Comparison of ENCODE assay signal across 9 mouse cellular contexts in genomic region chr2:20965361-20965760, GRCm38 (mm10). TPM values are rescaled to one million over a fixed set of nuclear protein-coding genes. Genes with fewer than 3 reads are reported as not detected.
DNase-seq lines count a peak whose midpoint lies in the region; ATAC-seq and TF ChIP-seq lines count a peak whose summit lies in the region.
"Had no signal": no experiment of that assay in that cellular context is flagged by ENCODE, and none has a peak within 500 bp of the region (broad histone marks: within the 10 kb centered on the region; RNA-seq: fewer than 3 reads in every experiment).

No protein-coding gene starts in this region.

- H3K4me2 ChIP-seq in limb, embryonic 13.5 days (replicated peaks) = peak overlapping the region; percentile 70
- H3K4me2 ChIP-seq in intestine, embryonic 15.5 days (replicated peaks) = peak overlapping the region; percentile 74; the same call in 1 of the 2 replicates
- H3K4me2 ChIP-seq in neural tube, embryonic 14.5 days (ENCODE audit: low read depth, low read length) = peak overlapping the region; percentile 91

- H3K9ac ChIP-seq in limb, embryonic 13.5 days = no peak overlapping the region
- no peak overlapping the region for H3K9ac ChIP-seq in intestine, embryonic 15.5 days
- H3K9ac ChIP-seq in neural tube, embryonic 14.5 days (replicated peaks; ENCODE audit: low read depth, low read length) = peak overlapping the region; percentile 99; the same call in 1 of the 2 replicates

- H3K36me3 ChIP-seq in limb, embryonic 13.5 days = no peaks in the 10 kb centered on the region
- no peaks in the 10 kb centered on the region for H3K36me3 ChIP-seq in limb, embryonic 10.5 days
- H3K36me3 ChIP-seq in intestine, embryonic 15.5 days = no peaks in the 10 kb centered on the region
- H3K36me3 ChIP-seq in neural tube, embryonic 14.5 days (ENCODE audit: control insufficient read depth, insufficient read depth, low read length) = no peaks in the 10 kb centered on the region

- peak in 1 of 2 experiments; percentile 20 for DNase-seq in cerebellum, adult 2 months
- DNase-seq in cerebellum, postnatal 4 days (ENCODE audit: low spot score in 2 of 2) = no peak
- DNase-seq in limb, embryonic 10.5 days (ENCODE audit: low spot score) = no peak
- DNase-seq in right cerebral cortex, postnatal 14 days = no peak
- DNase-seq in kidney, postnatal 25 days = no peak
- DNase-seq: spleen, adult 18-20 months had no signal

- TF ChIP-seq CTCF in cerebellum, adult 2 months (IDR thresholded peaks at IDR 0.05; ENCODE audit: borderline replicate concordance, insufficient read depth, low read depth, low read length) = no peak

- 9% methylated on average over 3 of the region's 3 CpGs for WGBS in cerebellum, adult 2 months
- WGBS in limb, embryonic 13.5 days = 85% methylated on average over 3 of the region's 3 CpGs
- WGBS in limb, embryonic 10.5 days = 85% methylated on average over 3 of the region's 3 CpGs
- 83% methylated on average over 3 of the region's 3 CpGs for WGBS in intestine, embryonic 15.5 days
- WGBS in neural tube, embryonic 14.5 days = 53% methylated on average over 3 of the region's 3 CpGs

- H3K4me3 ChIP-seq in cerebellum, adult 2 months (replicated peaks; ENCODE audit: insufficient read depth, low read depth, low read length) = peak overlapping the region; percentile 63
- H3K4me3 ChIP-seq in limb, embryonic 13.5 days = no peak overlapping the region
- no peak overlapping the region for H3K4me3 ChIP-seq in limb, embryonic 10.5 days
- H3K4me3 ChIP-seq in intestine, embryonic 15.5 days (replicated peaks) = peak overlapping the region; percentile 96; the same call in 1 of the 2 replicates
- H3K4me3 ChIP-seq in neural tube, embryonic 14.5 days (ENCODE audit: low read depth, low read length) = peak overlapping the region; percentile 92

- no peak overlapping the region for H3K27ac ChIP-seq in cerebellum, adult 2 months (ENCODE audit: insufficient read depth, low read length)
- H3K27ac ChIP-seq in limb, embryonic 13.5 days = no peak overlapping the region
- H3K27ac ChIP-seq in limb, embryonic 10.5 days = no peak overlapping the region
- no peak overlapping the region for H3K27ac ChIP-seq in intestine, embryonic 15.5 days
- no peak overlapping the region for H3K27ac ChIP-seq in neural tube, embryonic 14.5 days (ENCODE audit: low read depth, low read length)

- TF ChIP-seq POLR2A in cerebellum, adult 2 months (IDR thresholded peaks at IDR 0.05; ENCODE audit: borderline replicate concordance, insufficient read depth, low read length) = no peak

- H3K9me3 ChIP-seq in limb, embryonic 13.5 days = no peaks in the 10 kb centered on the region
- H3K9me3 ChIP-seq in limb, embryonic 10.5 days (replicated peaks) = no peaks in the 10 kb centered on the region
- H3K9me3 ChIP-seq in intestine, embryonic 15.5 days = no peaks in the 10 kb centered on the region
- H3K9me3 ChIP-seq in neural tube, embryonic 14.5 days (ENCODE audit: control insufficient read depth, low read length) = no peaks in the 10 kb centered on the region

- no peaks in the 10 kb centered on the region for H3K27me3 ChIP-seq in cerebellum, adult 2 months (ENCODE audit: control insufficient read depth, insufficient read depth, low read length)
- no peaks in the 10 kb centered on the region for H3K27me3 ChIP-seq in limb, embryonic 13.5 days
- no peaks in the 10 kb centered on the region for H3K27me3 ChIP-seq in limb, embryonic 10.5 days (ENCODE audit: low read depth, poor library complexity, severe bottlenecking)
- H3K27me3 ChIP-seq in intestine, embryonic 15.5 days (replicated peaks) = no peaks in the 10 kb centered on the region
- no peaks in the 10 kb centered on the region for H3K27me3 ChIP-seq in neural tube, embryonic 14.5 days (ENCODE audit: control insufficient read depth, insufficient read depth, low read length)

- no peak for ATAC-seq in limb, embryonic 13.5 days (ENCODE audit: low FRiP score, low read depth)
- no peak for ATAC-seq in intestine, embryonic 15.5 days
- no peak for ATAC-seq in neural tube, embryonic 14.5 days (ENCODE audit: low read depth)

- H3K4me1 ChIP-seq in cerebellum, adult 2 months (ENCODE audit: control insufficient read depth, insufficient read depth, low read length) = peaks cover 11% of the 10 kb centered on the region; the same call in 1 of the 2 replicates
- peaks cover 39% of the 10 kb centered on the region for H3K4me1 ChIP-seq in limb, embryonic 13.5 days
- peaks cover 46% of the 10 kb centered on the region for H3K4me1 ChIP-seq in limb, embryonic 10.5 days
- peaks cover 20% of the 10 kb centered on the region for H3K4me1 ChIP-seq in intestine, embryonic 15.5 days (replicated peaks)
- H3K4me1 ChIP-seq in neural tube, embryonic 14.5 days (ENCODE audit: control insufficient read depth, insufficient read depth, low read length) = peaks cover 45% of the 10 kb centered on the region

RNA-seq across cellular contexts. Expression of gene Arhgap21, which starts 3.3 kb away (rescaled TPM):
- polyA plus RNA-seq in cerebellum, adult 2 months (2012; rRNA removed) = 213 and 231 TPM in 2 replicates
- 9.5 and 11.1 TPM in 2 replicates for polyA plus RNA-seq in limb, embryonic 13.5 days (2015; fragmentation: Nextera tagmentation; extraction: Ambion mirVana)
- 12.9 and 13.6 TPM in 2 replicates for polyA plus RNA-seq in limb, embryonic 10.5 days (2016; fragmentation: Nextera tagmentation; extraction: Ambion mirVana)
- 10.2 and 13.6 TPM in 2 replicates for polyA plus RNA-seq in intestine, embryonic 15.5 days (2015; fragmentation: Nextera tagmentation; extraction: Ambion mirVana)
- 47.7 and 53.4 TPM in 2 replicates for polyA plus RNA-seq in neural tube, embryonic 14.5 days (2014; fragmentation: Nextera tagmentation; extraction: Ambion mirVana)

Comparison
In these comparisons a context has a peak if more than half of its experiments do, and no peak if none do; other contexts are left out.
1. H3K4me3 ChIP-seq: peak in cerebellum, adult 2 months (single experiment), intestine, embryonic 15.5 days (single experiment) and neural tube, embryonic 14.5 days (single experiment); none in limb, embryonic 13.5 days (single experiment) and limb, embryonic 10.5 days (single experiment).
2. Peak in every context shown above with its lines, with median percentiles within 50 percentile points of each other: H3K4me2 ChIP-seq.